Mouse (Mus musculus): ENCODE measurements around the gene Pdk2. TPM values are rescaled to one million over a fixed set of nuclear protein-coding genes. Genes with fewer than 3 reads are reported as not detected.
A peak's percentile ranks its signal among the peaks of the same experiment; 100 is the strongest.

Gene Pdk2
- total RNA-seq, 2 experiments from 2014 or later = 116 to 128 TPM

DNA sequence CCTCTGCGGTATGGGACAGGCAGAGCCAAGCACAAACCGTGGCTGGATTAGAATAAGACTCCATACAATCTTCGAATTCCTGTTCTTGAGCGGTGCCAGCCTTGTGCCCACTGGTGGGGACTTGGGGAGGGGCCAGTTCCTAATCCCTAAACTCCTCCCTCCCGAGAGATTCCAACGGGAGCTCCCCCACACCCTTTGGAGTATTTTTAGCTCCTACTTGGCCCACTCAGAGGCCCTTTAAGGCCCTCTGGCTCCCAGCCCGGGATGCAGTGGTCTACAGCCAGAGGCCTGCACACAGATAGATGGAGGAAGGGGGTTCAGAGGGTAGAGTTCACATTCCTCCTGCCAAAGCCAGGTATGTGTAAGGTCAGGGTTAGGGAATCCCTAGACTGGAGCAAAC is 30.1 kb upstream of the Pdk2 start:
- no peak for DNase-seq (ENCODE audit: low spot score in 2 of 2)

DNA sequence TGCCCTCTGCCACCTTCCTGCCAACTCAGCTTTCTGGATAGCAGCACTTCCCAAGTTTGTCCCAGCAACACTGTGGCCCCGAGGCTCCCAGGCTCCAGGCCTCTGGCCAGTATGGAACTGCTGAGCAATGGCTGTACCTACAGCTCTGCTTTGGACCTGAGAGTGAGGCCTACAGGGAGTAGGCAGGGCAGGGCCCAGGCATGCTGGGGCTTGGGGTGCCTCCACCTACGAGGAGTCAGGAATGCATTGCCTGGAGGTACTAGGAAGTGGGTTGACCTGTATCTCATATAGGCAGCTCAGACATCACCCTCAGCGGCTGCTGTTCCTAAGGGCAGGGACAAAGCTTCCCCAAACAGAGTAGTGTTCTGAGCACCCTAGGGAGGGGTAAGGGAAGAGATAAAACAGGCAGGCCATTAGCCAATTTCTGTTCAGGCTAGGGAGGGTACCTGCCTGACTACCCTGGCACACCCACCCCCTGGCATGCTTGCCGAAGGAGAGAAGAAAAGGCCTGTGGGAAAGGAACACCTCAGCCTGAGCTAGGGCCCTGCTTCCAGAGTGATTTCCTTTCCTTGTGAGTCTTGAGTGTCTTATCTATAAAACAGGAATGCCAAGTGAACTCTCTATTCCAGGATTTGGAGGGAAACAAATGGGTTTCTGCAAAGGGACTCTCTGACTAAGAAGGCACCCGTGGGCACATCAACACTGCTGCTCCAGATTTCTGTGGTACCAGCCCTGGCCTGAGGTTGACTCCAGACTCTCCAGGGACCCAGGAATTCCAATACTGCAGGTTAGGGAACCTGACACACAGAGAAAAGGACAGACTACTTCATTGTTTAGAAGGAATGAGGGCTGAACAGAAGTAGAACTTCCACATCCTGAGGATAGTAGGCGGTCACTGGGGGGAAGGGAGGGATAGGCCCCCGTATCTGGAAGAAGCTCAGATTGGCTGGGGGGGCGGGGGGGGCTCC is 29.3 kb upstream of the Pdk2 start:
- no peak for DNase-seq (ENCODE audit: low spot score in 2 of 2)

DNA sequence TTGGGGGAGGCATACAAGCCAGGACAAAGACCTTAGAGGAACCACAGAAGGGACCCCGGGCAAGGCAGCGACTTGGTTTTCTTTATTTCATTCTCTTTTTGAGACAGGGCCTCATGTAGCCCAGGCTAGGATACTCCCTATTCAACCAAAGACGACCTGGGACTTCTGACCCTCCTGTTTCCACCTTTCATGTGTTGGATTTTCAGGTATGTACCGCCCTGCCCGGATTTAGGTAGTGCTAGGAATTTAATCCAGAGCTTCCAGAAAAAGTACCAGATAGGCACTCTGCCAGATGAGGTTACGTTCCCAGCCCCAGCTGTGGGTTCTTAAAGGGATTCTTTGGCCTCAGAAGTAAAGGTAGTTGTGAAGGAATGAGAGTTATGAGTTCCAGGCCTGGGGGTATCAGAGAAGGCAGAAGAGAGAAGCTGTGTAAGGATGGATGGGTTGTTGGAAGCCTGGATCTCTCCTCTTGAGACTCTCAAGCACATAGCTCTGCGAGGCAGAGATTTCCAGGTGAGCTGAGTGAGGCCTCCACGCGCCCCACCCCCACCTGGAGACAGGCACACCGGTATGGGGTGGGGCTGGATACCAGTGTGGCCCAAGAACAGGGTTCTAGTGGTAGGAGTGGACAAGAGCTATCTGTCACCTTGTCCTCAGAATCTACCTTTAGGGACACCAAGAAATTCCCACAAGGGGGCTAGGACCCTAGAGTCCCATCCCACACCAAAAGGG is 28.2 kb upstream of the Pdk2 start:
- DNase-seq (ENCODE audit: low spot score in 2 of 2) = no peak

DNA sequence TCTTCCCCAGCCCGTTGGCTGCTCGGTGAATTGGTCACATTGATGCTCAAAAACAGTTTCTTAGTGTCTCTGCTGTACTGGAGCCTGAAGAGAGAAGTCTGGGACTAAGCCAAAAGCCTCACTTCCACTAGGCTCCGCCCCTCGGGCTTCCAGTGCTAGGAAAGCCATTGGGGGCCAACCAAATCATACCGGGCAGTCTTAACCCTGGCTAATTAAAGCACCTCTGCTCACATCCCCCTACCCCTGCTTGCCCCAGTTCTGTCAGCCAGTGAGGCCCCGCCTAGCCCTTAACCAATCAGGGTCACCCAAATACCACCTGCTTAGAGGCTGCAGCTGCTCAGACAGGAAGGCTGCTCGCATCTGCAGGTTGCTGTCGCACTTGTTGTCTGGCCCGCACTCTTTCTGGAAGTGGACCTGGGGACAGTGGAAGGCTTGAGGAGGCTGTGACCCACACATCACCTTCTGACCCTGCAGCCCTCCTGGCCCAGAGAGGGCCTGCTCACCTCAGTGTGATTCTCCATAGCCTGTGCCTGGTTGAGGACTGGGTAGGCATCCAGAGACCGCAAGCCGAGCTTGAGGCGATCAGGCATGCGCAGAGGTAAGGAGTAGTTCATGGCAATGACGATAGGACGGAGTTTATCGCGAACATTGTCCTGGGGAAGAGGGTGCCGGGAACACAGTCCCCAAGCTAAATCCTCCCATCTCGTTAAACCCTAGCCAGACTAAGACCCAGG is 15.8 kb upstream of the Pdk2 start:
- DNase-seq (ENCODE audit: low spot score in 2 of 2) = no peak

DNA sequence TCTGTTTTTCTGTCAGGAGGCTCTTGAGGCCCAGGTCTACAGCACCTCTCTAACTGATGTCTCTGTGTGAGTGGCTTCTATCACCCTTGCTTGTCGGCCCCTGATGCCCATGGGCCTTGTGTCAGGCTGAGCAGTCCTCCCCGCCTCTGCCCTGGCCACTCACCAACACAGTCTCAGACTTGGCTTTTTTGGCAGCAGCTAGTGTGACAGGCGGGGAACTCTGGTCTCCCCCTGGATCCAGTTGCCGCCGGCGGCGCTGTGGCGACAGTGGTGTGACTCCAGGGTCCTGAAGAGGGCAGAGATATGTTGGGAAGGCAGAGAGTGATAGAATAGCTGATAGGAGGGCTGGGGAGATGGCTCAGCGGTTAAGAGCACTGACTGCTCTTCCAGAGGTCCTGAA is 11.9 kb upstream of the Pdk2 start:
- no peak for DNase-seq (ENCODE audit: low spot score in 2 of 2)

DNA sequence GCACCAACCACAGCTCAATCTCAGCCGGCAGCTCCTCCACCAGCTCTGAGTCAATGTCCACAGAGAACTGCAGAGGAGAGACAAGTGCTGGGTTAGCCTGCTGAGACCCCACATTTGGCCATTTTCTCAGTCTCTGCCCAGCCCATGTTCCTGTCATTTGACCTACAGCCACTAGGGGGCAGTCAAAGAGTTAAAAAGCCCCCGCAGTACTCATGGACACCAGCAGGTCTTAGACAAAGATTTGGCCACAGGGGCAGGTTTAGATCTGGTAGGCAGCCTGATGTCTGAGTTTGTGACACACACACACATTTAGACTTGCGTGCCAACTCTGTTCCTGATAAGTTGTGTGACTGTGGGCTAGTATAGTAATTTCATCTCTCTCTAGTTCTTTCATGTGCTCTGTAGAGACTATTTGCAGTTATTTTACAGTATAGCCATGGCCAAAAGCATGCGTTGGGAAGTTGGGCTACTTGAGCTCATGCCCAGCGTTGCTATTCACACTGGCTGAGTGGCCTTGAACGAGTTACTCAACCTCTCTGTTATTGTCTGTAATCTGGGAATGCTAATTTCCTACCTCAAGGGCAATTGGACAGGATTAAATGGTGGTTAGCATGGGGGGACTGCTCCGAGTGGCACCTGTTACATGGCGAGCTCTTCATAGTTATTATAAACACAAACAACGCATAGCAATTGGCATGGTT is 6.0 kb upstream of the Pdk2 start:
- peak; percentile 39 to 46 for DNase-seq (ENCODE audit: low spot score in 2 of 2)

DNA sequence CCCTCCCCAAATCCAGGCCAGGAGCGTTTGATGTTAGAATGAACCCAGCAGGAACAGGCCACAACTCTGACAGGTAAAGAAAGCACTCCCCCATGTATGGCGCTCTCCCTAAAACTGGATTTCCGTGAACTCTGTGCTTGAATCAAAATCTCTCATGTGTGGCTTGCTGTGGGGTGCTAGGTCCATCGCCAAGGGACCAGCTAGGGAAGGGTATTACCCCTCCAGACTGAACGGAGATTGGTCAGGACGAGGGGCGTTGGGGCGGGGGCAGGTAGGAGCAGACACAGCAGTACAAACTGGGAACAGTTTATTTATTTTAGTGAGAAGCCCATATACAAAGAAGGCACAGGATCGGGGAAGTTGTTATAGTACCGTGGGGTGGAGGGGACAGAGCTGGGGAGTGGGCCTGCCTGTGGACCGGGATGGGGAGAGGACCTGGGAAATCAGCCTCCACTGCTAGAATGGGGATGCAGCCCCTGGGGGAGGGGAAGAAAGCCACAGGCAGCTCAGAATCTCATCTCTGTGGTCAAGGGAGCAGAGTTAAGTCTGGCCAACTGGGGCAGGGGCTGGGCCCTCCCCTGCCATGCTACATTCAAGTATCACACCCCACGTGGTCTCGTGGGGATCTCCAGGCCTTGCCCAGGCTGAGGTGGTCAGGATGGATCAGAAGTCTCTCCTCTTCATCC is 3.2 kb upstream of the Pdk2 start:
- no peak for DNase-seq (ENCODE audit: low spot score in 2 of 2)

DNA sequence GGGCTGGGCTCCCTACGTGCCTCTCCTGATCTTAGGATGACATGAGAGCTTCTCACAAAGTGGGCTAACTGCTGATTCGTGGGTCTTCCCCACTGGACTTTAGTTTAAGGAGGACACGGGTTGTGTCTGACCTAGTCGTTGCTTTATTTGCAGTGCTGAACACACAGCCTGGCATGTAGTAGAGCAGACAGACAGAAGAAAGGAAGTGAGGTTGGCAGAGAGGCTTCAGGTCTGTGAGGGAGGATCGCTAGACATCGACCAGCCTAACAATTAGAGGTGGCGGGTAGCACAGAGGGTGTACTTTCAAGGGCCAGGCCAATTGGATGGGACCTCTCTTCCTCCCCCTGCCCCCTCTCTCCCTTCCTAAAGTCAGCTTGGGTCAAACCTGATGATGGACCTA is 2.5 kb upstream of the Pdk2 start:
- no peak for DNase-seq (ENCODE audit: low spot score in 2 of 2)

DNA sequence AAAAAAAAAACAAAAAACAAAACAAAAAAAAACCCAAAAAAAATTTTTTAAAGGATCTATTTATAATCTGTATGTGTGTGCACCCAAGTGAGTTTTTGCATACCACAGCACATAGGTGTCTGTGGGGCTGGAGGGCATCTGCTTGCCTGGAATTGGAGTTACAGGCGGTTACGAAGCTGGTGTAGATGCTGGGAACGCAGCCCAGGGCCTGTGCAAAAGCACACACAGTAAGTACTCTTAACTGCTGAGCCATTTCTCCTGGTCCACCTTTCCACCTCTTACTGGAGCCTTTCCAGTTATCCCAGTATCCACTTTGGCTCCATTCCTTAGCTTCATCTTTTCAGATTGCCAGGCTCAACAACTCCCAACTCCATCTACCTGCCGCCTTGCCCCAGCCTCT is 1.9 kb upstream of the Pdk2 start:
- DNase-seq (ENCODE audit: low spot score in 2 of 2) = no peak

DNA sequence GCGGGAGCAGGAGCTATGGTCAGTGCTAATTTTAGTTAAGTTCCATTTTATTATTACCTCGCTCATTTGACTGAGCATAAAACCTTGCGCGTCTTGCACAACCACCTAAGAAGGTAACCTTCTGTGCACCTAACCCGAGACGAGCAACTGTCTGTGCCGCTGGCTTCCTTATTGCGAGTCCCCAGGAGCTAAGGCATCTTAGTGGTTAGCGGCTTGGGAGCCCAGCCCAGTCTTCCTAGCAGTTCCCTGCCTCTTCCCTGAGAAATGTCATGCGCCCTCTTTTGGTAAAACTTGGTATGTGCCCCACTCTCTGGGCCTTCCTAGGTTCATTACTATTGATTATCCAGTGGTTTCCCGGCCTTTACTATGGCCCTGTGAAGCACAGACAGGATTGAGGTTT is 942 bp upstream of the Pdk2 start:
- DNase-seq (ENCODE audit: low spot score in 2 of 2) = peak; percentile 86 to 91

DNA sequence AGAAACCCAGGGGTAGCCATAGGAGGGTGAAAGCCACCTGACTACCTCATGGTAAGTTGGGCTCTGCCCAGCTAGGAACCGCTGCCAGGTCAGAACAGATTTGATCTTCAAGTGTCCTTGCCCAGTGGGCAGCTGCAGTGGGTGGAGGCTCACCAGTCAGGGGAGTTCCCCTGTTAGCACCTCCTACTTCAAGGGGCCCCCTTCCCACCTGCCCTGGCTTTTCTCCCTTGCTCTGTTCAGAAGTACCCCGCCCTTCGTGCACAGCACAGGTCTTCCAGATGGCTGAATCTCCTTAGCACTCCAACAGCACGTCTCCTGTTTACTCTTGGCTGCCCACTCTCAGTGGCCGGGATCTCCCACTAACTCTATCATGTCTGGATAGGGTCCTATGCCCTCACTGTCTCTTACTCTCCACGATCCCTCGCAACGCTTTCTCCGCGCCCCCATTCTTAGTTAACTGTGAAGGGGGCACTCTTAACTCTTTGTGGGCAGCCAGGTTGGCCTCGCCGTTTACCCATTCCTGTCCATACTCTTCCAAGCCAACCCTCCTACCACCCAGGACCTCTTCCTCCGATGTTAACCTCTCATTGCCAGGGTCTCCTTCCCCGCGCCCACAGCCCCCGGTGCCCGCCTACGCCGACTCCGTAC is 539 bp downstream of the Pdk2 start:
- DNase-seq (ENCODE audit: low spot score in 2 of 2) = peak; percentile 45 to 53

DNA sequence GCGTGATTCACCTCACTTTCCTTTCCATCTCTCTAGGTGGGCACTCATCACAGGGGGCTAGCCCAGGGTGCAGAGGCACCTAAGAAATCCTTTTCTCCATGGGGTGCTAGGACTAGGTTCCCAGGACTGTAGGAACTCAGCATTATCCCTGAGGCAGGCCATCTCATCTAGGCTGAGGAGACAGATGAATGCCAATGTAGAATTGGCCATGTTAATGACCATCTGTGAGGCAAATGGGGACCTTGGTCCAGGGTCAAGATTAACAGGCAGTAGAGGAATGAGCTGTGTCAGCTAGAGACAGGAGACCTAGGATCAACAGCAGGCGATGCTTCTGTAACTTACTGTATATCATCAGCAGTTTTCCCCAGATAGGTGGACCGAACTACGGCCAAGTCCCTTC is 1.4 kb downstream of the Pdk2 start:
- no peak for DNase-seq (ENCODE audit: low spot score in 2 of 2)

DNA sequence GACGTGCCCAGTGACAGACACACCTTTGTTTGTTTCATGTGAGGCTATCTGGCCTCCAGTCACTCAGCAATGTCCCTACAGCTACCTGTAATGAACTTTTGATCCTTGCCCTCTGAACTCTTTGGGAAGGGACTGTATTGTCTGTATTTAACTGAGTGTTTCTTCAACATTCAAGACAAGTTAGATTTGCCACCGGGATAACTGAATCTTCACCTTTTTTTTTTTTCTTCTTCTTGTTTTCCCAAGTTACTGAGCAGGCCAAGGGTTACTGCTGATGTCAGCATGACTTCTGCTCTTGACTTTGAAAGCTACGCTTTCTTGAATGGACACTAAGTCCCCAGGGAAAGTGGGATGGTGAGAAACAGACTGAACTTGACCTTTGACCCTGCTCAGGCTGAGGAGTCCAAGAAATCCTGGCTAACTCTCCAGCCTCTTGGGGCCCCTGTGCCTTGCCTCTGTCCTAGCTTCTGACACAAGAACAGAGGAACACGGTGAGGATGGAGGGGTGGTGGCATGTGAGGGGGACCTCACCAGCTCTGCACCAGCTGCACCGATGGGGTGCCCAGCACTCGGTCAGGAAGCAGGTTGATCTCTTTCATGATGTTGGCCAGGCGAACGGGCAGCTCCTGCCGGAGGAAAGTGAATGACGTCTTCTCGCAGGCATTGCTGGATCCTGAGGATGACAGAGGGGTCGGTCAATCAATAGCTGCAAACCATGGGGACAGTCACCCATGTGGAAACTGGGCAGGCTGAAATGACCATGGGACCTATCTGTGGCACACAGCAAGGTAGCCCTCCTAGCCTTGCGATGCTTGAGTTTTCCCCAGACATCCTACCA is 2.1 kb downstream of the Pdk2 start:
- DNase-seq (ENCODE audit: low spot score in 2 of 2) = no peak

DNA sequence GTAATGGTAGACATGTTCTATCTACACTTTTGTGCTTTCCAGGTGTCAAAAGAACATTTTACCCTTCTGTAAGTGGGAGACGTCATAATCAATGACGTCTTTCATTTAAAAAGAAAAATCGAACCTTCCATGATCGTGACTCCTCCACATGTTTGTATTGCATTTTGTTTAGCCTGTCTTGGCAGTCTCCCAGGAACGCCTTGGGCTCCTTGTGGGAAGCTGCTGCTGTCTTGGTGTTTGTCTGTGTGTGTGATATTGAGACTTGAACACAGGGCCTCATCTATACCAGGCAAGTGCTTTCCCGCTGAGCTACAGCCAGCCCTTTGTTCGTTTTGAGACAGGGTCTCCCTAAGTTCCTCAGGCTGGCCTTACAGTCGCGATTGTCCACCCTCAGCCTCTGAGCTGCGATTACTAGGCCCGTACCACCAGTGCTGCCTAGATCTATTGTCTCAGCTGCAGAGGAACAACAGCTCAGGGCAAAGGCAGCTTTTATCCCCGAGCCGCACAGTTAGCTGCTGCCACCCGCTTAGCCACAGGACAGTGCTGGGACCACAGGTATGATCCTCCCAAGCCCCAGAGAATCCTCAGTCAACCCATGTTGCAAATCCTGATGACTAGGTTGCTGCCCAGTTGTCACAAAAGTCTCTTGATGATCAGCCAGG is 2.9 kb downstream of the Pdk2 start:
- DNase-seq (ENCODE audit: low spot score in 2 of 2) = peak in 1 of 2 experiments; percentile 41

DNA sequence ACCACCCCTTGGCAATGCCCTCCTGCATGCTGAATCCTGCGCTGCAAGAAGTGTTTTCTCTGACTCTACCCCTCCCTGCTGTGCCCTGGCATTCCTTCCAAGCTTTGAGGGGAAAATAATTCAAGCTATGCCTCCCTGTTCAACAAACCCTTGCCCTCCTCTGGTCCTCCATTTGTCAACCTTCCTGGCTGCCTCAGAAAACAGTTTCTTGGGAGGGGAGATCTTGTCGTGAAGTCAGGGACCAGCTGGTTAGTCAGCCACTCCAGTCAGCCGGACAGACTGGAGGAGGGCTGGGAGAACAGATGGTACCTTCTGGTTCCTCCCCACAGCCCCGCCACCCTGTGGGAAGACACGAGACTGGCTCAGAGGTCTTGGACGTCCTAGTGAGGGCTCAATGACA is 3.8 kb downstream of the Pdk2 start:
- DNase-seq (ENCODE audit: low spot score in 2 of 2) = peak; percentile 40 to 57

DNA sequence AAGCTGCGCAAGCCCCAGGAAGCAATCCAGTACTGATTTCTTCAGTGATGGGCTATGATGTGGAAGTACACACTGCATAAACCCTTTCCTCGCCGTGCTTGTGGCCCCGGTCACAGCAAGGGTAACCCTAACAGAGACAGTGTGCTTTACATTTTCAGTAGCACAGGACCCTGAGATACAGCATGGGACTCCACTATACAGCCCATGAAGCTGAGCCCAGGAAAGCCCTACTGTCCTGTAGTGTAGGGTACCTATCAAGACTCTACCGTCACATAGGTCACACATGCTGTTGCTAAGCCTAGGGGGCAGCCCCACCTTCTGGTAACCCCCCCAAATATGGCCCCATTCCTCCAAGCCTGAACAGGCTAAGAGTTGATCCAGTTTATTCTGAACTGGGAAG is 4.6 kb downstream of the Pdk2 start:
- DNase-seq (ENCODE audit: low spot score in 2 of 2) = no peak

DNA sequence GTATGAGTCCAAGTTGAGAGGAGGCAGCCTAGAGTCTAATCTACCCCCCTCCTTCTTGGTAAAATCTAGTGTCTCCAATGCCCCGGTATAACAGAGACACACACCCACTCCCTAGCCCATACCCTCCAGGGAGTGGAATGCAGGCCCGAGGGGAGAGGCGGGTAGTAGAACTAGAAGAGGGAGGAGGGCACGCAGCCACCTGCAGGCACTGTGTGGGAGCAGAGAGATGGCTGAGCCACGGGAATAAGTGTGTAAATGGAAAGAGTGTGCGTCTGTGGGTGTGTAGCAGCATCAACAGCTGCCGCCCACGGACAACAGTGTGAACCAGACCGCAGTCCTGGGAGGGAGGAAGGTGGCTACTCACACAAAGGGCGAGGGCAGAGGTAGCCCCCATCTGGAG is 6.3 kb downstream of the Pdk2 start:
- DNase-seq (ENCODE audit: low spot score in 2 of 2) = peak; percentile 55 to 73

DNA sequence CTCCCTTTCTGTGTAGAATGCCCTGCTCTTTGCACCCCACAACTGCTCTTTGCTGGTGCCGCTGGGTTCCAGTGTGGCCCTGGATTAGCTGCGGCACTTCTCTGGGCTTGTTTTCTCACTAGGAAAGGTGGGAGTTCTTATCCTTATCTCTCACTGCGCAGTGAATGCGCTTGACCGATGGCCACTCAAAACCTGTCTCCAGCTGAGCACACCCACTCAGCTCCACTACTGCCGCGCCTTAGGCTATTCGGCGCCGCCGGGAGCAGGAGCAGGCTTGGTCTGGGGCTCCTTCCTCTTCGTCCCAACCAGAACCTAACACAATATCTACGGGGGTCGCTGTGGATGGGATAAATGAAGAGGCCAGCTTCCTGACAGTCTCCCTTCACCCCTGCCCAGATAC is 7.5 kb downstream of the Pdk2 start:
- DNase-seq (ENCODE audit: low spot score in 2 of 2) = no peak

DNA sequence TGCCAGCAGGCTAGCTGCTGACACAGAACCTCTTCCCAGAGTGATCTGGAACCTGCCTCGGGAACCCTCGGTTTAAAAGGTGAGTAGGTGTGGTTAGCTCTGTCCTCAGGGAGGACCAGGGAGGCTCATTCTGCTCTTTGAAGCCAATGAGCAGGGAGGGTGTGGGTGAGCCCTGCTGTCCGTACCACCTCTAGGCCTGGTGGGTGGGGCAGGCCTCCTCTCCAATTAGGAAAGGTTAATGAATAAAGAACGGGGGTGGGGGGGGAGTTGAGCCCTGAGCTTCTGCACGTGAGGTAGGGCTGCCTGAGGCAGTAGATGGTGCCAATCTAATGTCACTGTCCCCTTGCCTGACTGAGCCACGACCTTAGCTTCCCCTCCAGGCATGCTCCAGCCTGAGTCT is 8.2 kb downstream of the Pdk2 start:
- no peak for DNase-seq (ENCODE audit: low spot score in 2 of 2)
